Mouse (Mus musculus): ENCODE measurements around the gene Ifitm3. TPM values are rescaled to one million over a fixed set of nuclear protein-coding genes. Genes with fewer than 3 reads are reported as not detected.
A peak's percentile ranks its signal among the peaks of the same experiment; 100 is the strongest.

Ifitm3 gene
- total and polyA plus RNA-seq, 2 experiments from 2014 or later = 22.5 to 67.8 TPM

GRCm38 (mm10) chr7:141028831-141029230 lies 18.3 kb upstream of the Ifitm3 start, which contains the start of gene Gm17387:
Gene Gm17387 (plus strand): TSS chr7:141029131.
- Histone ChIP-seq H3K4me2 (ENCODE audit: low read depth, low read length, poor library complexity, severe bottlenecking) (no peak within 1 kb of the TSS), H3K36me3 (ENCODE audit: insufficient read depth, low read length) (no peaks in the 10 kb centered on the region), H3K9ac (replicated peaks; ENCODE audit: low read length, poor library complexity, severe bottlenecking) (no peak within 1 kb of the TSS), H3K27ac (ENCODE audit: low read depth, low read length) (no peak within 1 kb of the TSS), H3K4me3 (ENCODE audit: low read depth, low read length) (no peak within 1 kb of the TSS), H3K4me1 (ENCODE audit: insufficient read depth, low read length) (no peaks in the 10 kb centered on the region), H3K9me3 (ENCODE audit: low read length) (no peaks in the 10 kb centered on the region), H3K27me3 (ENCODE audit: insufficient read depth, low read length) (no peaks in the 10 kb centered on the region)
- DNase-seq (ENCODE audit: low spot score) = no peak
- ATAC-seq (ENCODE audit: low FRiP score) = no peak
- TF ChIP-seq CTCF (IDR thresholded peaks at IDR 0.05) = no peak
- WGBS = 92% methylated on average over 2 of the region's 2 CpGs

GRCm38 (mm10) chr7:141026740-141027098 lies 16.1 kb upstream of the Ifitm3 start:
- DNase-seq (ENCODE audit: low spot score) (no peak), ATAC-seq (ENCODE audit: low FRiP score) (no peak)
- Histone ChIP-seq H3K9ac (replicated peaks; ENCODE audit: low read length, poor library complexity, severe bottlenecking) (no peak overlapping the region), H3K27me3 (ENCODE audit: insufficient read depth, low read length) (no peaks in the 10 kb centered on the region), H3K36me3 (ENCODE audit: insufficient read depth, low read length) (no peaks in the 10 kb centered on the region), H3K4me3 (ENCODE audit: low read depth, low read length) (no peak overlapping the region), H3K4me1 (ENCODE audit: insufficient read depth, low read length) (no peaks in the 10 kb centered on the region), H3K27ac (ENCODE audit: low read depth, low read length) (no peak overlapping the region), H3K9me3 (ENCODE audit: low read length) (no peaks in the 10 kb centered on the region), H3K4me2 (ENCODE audit: low read depth, low read length, poor library complexity, severe bottlenecking) (no peak overlapping the region)
- WGBS = 48% methylated on average over 5 of the region's 5 CpGs
- no peak for TF ChIP-seq CTCF (IDR thresholded peaks at IDR 0.05)

- Histone ChIP-seq H3K27ac (ENCODE audit: low read depth, low read length) (peak overlapping the region; percentile 62; the same call in 1 of the 2 replicates), H3K27me3 (ENCODE audit: insufficient read depth, low read length) (no peaks in the 10 kb centered on the region), H3K4me3 (ENCODE audit: low read depth, low read length) (no peak overlapping the region), H3K9me3 (ENCODE audit: low read length) (no peaks in the 10 kb centered on the region), H3K4me1 (ENCODE audit: insufficient read depth, low read length) (no peaks in the 10 kb centered on the region), H3K4me2 (ENCODE audit: low read depth, low read length, poor library complexity, severe bottlenecking) (no peak overlapping the region), H3K9ac (replicated peaks; ENCODE audit: low read length, poor library complexity, severe bottlenecking) (no peak overlapping the region), H3K36me3 (ENCODE audit: insufficient read depth, low read length) (no peaks in the 10 kb centered on the region)
- no peak for TF ChIP-seq CTCF (IDR thresholded peaks at IDR 0.05)
- DNase-seq (ENCODE audit: low spot score) (peak; percentile 46), ATAC-seq (ENCODE audit: low FRiP score) (no peak)
- 23% methylated on average over 6 of the region's 6 CpGs for WGBS
These were observed 15.6 kb upstream of the Ifitm3 start for GRCm38 (mm10) chr7:141026097-141026739.

- peak; percentile 60; the same call in 1 of the 2 replicates for ATAC-seq (ENCODE audit: low FRiP score)
- 18% methylated on average over 6 of the region's 6 CpGs for WGBS
- Histone ChIP-seq H3K4me3 (ENCODE audit: low read depth, low read length) (no peak overlapping the region), H3K9me3 (ENCODE audit: low read length) (no peaks in the 10 kb centered on the region), H3K36me3 (ENCODE audit: insufficient read depth, low read length) (no peaks in the 10 kb centered on the region), H3K27me3 (ENCODE audit: insufficient read depth, low read length) (no peaks in the 10 kb centered on the region), H3K9ac (replicated peaks; ENCODE audit: low read length, poor library complexity, severe bottlenecking) (no peak overlapping the region), H3K27ac (ENCODE audit: low read depth, low read length) (peak overlapping the region; percentile 62; the same call in 1 of the 2 replicates), H3K4me1 (ENCODE audit: insufficient read depth, low read length) (no peaks in the 10 kb centered on the region), H3K4me2 (ENCODE audit: low read depth, low read length, poor library complexity, severe bottlenecking) (no peak overlapping the region)
- peak; percentile 62 for DNase-seq (ENCODE audit: low spot score)
- no peak for TF ChIP-seq CTCF (IDR thresholded peaks at IDR 0.05)
These were observed 14.6 kb upstream of the Ifitm3 start for GRCm38 (mm10) chr7:141024865-141025838.

- Histone ChIP-seq H3K27me3 (ENCODE audit: insufficient read depth, low read length) (no peaks in the 10 kb centered on the region), H3K4me2 (ENCODE audit: low read depth, low read length, poor library complexity, severe bottlenecking) (no peak overlapping the region), H3K36me3 (ENCODE audit: insufficient read depth, low read length) (no peaks in the 10 kb centered on the region), H3K4me3 (ENCODE audit: low read depth, low read length) (no peak overlapping the region), H3K4me1 (ENCODE audit: insufficient read depth, low read length) (no peaks in the 10 kb centered on the region), H3K27ac (ENCODE audit: low read depth, low read length) (no peak overlapping the region), H3K9me3 (ENCODE audit: low read length) (no peaks in the 10 kb centered on the region), H3K9ac (replicated peaks; ENCODE audit: low read length, poor library complexity, severe bottlenecking) (no peak overlapping the region)
- no peak for TF ChIP-seq CTCF (IDR thresholded peaks at IDR 0.05)
- WGBS = 88% methylated on average over 14 of the region's 14 CpGs
- no peak for ATAC-seq (ENCODE audit: low FRiP score)
- DNase-seq (ENCODE audit: low spot score) = no peak
These were observed 11.2 kb upstream of the Ifitm3 start for GRCm38 (mm10) chr7:141021489-141022449.

All from midbrain, postnatal 0 days (tissue).